Mouse (Mus musculus) frontal cortex, postnatal 14 days (tissue): Measurements from ENCODE around the gene Ovol1.

Source experiments
- DNase-seq, 2 experiments: peaks; one replicate each; pipeline ENCODE4 v3.0.0; 2022; ENCODE audit warnings: low spot score in 2 of 2

The Ovol1 gene

GRCm38 (mm10) chr19:5568470-5569140 is 8.2 kb upstream of the Ovol1 start:
- DNase-seq, result peak; percentile 48 to 67

DNA sequence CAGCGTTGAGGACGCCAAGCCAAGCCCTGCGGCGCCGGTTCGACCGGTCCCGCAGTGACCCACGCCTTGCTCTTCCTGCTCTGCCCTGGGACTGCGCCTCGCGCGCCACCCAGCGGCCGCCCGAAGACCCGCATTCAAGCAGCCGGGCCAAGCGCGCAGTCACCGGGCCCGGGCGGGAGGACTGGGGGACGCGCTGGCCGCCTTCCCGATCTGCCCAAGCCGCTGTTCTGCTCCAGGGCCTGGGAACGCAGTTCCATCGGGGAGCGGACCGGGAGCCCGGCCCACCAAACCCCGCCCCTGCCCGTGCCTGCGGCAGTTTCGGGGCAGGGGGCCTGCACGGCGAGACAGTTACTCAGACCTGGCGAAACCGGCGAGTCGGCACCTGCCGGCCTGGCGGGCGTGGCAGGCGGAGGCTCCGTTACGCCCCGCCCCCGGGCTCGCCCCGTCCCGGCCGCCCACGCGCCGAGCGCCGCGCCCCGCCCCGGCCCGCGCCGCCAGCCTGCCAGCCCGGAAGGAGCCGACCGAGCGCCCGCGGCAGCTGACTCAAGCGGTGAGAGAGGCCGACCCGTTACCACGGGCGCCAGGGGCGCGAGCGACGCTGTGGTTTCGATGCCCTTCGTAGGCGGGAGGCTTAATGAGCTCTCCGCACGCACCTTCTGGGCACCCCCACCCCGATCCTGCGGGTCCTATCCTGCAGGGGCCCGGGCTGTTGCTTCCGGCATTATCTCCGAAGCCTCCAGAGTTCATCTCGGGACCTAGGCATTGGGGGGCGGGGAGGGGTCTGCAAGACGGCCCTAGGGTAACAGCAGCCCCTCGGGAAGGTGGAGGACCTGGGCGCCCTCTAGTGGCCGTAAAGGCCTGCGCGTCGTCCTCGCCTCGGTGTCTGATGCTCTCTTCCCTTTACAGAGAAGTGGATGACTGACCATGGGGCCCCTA is 7.4 kb upstream of the Ovol1 start, which contains the start of gene Ap5b1:
Gene Ap5b1, plus strand, starts transcription at position 492 of the 936 bp plus-strand sequence.
- peak; percentile 71 to 84 for DNase-seq

- no peak for DNase-seq
These were observed 6.7 kb upstream of the Ovol1 start for GRCm38 (mm10) chr19:5567180-5567533.

GRCm38 (mm10) chr19:5566316-5566715 is 5.9 kb upstream of the Ovol1 start:
- DNase-seq, result no peak

- DNase-seq, result no peak
These were observed 2.3 kb upstream of the Ovol1 start for GRCm38 (mm10) chr19:5562776-5563175.

DNA sequence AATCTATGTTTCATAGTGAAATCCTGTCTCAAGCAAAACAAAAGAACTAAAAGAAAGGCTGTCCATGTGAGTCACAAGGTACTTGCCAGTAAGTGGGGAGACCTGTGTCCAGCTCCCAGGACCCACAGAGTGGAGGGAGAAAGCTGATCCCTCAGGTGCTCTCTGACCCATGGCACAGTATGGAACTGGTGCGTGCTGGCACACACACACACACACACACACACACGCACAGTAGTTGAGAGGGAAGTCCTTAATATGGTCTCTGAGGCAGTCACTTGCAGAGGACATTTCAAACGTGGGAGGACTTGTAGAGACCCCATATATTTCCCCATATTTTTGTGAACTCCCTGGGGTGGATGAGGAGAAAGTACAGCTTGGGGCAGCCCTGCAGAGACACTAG is 1.4 kb upstream of the Ovol1 start:
- DNase-seq, result no peak

GRCm38 (mm10) chr19:5561252-5561790 is 875 bp upstream of the Ovol1 start:
- no peak for DNase-seq

DNA sequence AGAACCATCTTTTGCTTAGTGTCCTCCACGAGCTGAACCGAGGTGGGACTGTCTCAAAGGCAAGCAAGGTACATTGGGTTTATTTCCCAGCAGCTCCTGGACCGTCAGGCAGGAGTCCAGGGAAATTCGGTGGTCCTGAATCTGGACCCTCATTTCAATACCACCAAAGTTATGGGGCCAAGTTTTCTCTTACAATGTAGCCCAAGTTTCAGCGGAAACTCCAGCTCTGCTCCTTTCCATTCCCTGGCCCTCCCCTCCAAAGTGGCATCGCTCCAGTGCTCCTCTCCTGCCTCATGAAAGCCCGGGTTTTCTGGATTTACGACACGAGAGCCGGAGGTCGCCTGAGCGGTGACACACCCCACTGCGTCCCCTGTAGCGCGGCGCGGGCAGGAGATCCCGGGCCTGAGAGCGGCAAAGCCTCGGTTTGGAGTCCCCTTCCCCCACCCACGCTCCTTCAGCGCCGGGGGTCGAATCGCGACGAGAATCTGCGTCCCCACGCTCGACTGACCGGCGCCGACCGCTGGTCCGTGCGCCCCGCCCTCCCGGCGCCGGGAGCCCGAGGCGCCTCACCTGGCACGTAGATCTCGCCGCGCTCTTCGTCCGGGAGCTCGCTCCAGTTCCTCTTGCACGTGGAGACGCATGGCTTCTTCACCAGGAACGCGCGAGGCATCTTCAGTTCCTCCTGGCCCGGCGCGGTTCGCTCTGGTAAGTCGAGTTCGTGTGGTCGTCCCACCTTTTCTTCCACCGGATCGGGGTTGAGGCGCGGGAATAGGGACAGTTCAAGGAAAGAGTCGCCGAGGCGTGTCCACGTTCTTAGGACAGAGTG is 602 bp downstream of the Ovol1 start:
- no peak for DNase-seq

DNA sequence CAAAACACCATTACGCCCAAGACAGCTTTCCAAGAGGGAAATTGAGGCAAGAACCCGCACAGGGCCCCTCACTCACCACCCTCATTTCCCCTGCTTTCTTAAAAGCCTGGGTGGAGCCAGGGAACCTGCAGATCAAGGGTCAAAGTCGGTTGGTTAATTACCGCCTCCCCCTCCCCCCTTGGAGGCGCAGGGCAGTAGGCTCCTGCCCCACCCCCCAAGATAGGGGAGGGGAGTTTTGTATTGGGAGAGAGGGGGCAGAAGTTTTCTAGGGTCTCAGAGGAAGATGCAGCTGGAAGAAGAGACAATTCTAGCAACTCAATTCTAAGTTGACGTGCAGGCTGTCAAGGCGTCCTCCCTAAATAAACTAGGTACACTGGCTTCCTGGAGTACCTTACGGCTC is 1.2 kb downstream of the Ovol1 start:
- DNase-seq, result no peak

GRCm38 (mm10) chr19:5558770-5559169 is 1.7 kb downstream of the Ovol1 start:
- DNase-seq, result no peak

GRCm38 (mm10) chr19:5558169-5558568 is 2.3 kb downstream of the Ovol1 start:
- DNase-seq, result no peak

DNA sequence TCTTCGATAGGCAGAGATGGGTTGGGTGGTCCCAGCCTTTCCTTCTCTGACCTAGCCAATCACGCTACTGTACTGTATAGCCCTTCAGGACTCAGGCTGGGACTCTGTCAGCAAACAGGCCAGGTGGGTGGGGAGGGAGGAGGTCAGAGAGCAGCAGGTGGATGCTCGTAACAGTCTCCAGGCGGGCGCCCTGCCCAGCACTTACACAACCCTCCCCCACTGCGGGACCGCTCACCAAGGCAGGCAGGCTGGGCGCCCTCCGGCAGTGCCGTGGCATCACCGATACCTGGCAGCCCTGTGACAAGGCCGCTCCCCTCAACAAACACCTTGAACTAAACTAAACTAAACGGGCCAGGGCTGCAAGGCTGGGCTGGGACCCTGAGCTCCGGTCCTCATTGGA is 6.2 kb downstream of the Ovol1 start:
- DNase-seq, result no peak

- DNase-seq, result no peak
These were observed 6.6 kb downstream of the Ovol1 start for GRCm38 (mm10) chr19:5553802-5554201.

- DNase-seq, result no peak
These were observed 12.9 kb downstream of the Ovol1 start for GRCm38 (mm10) chr19:5547471-5548056.

- no peak for DNase-seq
These were observed 16.4 kb downstream of the Ovol1 start for GRCm38 (mm10) chr19:5544031-5544430.

DNA sequence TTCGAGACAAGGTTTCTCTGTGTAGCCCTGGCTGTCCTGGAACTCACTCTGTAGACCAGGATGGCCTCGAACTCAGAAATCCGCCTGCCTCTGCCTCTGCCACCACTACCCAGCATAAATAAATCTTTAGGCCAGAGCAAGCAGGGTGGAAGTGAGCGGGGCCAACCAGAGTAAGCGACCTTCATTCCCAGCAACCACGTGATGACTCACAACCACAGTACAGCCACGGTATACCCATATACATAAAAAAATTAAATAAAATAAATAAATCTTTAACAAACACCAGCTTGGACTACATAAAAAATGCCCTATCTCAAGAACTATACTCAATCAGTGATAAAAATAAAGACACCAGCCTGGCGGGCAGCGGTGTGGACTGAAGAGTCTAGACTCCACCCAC is 17.1 kb downstream of the Ovol1 start:
- DNase-seq, result no peak

GRCm38 (mm10) chr19:5538786-5539185 is 21.7 kb downstream of the Ovol1 start:
- DNase-seq, result no peak

- no peak for DNase-seq
These were observed 27.9 kb downstream of the Ovol1 start for GRCm38 (mm10) chr19:5532520-5532919.

GRCm38 (mm10) chr19:5530138-5530524 is 30.3 kb downstream of the Ovol1 start:
- no peak for DNase-seq

DNA sequence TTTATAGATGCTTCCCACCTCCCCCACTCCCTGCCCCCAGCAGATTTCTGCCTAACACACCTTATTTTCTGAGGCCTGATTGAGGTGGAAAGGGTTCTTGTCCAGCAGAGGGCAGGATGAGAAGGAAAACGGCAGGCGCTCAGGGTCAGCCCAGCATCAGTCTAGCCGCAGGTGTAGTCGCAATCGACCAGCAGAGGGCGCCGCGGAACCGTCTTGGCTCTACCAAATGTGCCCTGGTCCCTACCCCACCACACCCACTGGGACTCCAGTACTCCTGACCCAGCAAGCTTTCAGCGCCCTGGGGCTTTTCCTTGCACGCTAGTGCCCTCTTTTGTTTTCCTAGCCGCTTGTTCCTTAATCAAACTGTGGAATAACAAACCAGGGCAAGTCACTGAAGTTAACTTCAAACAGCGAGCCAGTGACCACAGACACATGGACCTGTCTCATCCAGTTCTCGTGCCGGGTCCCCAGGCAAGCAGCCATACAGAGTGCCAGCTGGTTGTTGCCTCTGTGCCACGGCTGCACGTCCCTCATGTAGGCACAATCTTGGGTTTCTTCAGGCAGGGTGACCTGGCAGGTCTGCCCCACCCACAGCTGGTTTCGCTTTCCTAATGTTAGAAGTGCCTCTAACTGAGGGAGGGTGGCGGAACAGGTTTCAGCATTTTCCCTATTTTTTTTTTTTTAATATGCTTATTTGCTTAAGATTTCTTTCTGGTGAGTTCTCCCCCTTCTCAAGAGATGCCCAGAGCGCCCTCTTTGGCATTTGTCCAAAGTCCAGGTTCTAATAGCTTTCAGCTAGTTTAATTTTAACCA is 30.9 kb downstream of the Ovol1 start:
- DNase-seq, result peak; percentile 77 to 86

- no peak for DNase-seq
These were observed 35.2 kb downstream of the Ovol1 start for GRCm38 (mm10) chr19:5525204-5525603.
